Mouse (Mus musculus): ENCODE results near the gene Taok1.
"Not testable (repeated sequence)": the region's sequence is repeated elsewhere in the genome, so short reads cannot be mapped to it uniquely, and the experiment has no call there.

The Taok1 gene

GRCm38 (mm10) chr11:77607538-77608455 is at the start of gene Taok1:
TSS of gene Taok1 (minus strand) at chr11:77607815.
- DNase-seq (ENCODE audit: low spot score): peak; percentile 94

- not testable (repeated sequence) for DNase-seq (ENCODE audit: low spot score)
These were observed 46.0 kb upstream of the Taok1 start for GRCm38 (mm10) chr11:77653406-77654190.

GRCm38 (mm10) chr11:77652484-77652883 is 44.9 kb upstream of the Taok1 start:
- no peak for DNase-seq (ENCODE audit: low spot score)

GRCm38 (mm10) chr11:77648878-77649277 is 41.3 kb upstream of the Taok1 start:
- DNase-seq (ENCODE audit: low spot score): no peak

- no peak for DNase-seq (ENCODE audit: low spot score)
These were observed 37.9 kb upstream of the Taok1 start for GRCm38 (mm10) chr11:77645481-77645880.

- no peak for DNase-seq (ENCODE audit: low spot score)
These were observed 33.8 kb upstream of the Taok1 start for GRCm38 (mm10) chr11:77641390-77641789.

- peak; percentile 78 for DNase-seq (ENCODE audit: low spot score)
These were observed 22.6 kb upstream of the Taok1 start for GRCm38 (mm10) chr11:77630257-77630670.

- no peak for DNase-seq (ENCODE audit: low spot score)
These were observed 21.9 kb upstream of the Taok1 start for GRCm38 (mm10) chr11:77629476-77629875.

- no peak for DNase-seq (ENCODE audit: low spot score)
These were observed 19.3 kb upstream of the Taok1 start for GRCm38 (mm10) chr11:77626596-77627535.

GRCm38 (mm10) chr11:77625061-77625855 is 17.6 kb upstream of the Taok1 start:
- DNase-seq (ENCODE audit: low spot score): peak; percentile 42

GRCm38 (mm10) chr11:77624441-77625060 is 16.9 kb upstream of the Taok1 start:
- peak; percentile 55 for DNase-seq (ENCODE audit: low spot score)

GRCm38 (mm10) chr11:77624002-77624401 is 16.4 kb upstream of the Taok1 start:
- DNase-seq (ENCODE audit: low spot score): no peak

- no peak for DNase-seq (ENCODE audit: low spot score)
These were observed 14.4 kb upstream of the Taok1 start for GRCm38 (mm10) chr11:77621902-77622535.

- no peak for DNase-seq (ENCODE audit: low spot score)
These were observed 7.5 kb upstream of the Taok1 start for GRCm38 (mm10) chr11:77615084-77615624.

GRCm38 (mm10) chr11:77606835-77607537 is 629 bp downstream of the Taok1 start:
- no peak for DNase-seq (ENCODE audit: low spot score)

GRCm38 (mm10) chr11:77606469-77606834 is 1.2 kb downstream of the Taok1 start:
- DNase-seq (ENCODE audit: low spot score): no peak

GRCm38 (mm10) chr11:77597266-77597665 is 10.3 kb downstream of the Taok1 start:
- no peak for DNase-seq (ENCODE audit: low spot score)

GRCm38 (mm10) chr11:77591388-77591787 is 16.2 kb downstream of the Taok1 start:
- no peak for DNase-seq (ENCODE audit: low spot score)

GRCm38 (mm10) chr11:77590801-77591200 is 16.8 kb downstream of the Taok1 start:
- DNase-seq (ENCODE audit: low spot score): no peak
